Comparison of ENCODE assay signal across 15 mouse cellular contexts in genomic region chr16:46120020-46120419, GRCm38 (mm10). TPM values are rescaled to one million over a fixed set of nuclear protein-coding genes. Genes with fewer than 3 reads are reported as not detected.
DNase-seq lines count a peak whose midpoint lies in the region; ATAC-seq lines count a peak whose summit lies in the region.
"Had no signal": no experiment of that assay in that cellular context is flagged by ENCODE, and none has a peak within 500 bp of the region (broad histone marks: within the 10 kb centered on the region; RNA-seq: fewer than 3 reads in every experiment).

TSS of gene Cd96 (minus strand) at chr16:46120251.

- H3K27ac ChIP-seq in liver, embryonic 15.5 days (replicated peaks): no peak within 1 kb of the TSS
- H3K27ac ChIP-seq: embryonic facial prominence, embryonic 13.5 days; midbrain, embryonic 10.5 days had no signal

- no peak within 1 kb of the TSS for H3K9ac ChIP-seq in liver, embryonic 15.5 days
- H3K9ac ChIP-seq: embryonic facial prominence, embryonic 13.5 days; heart, embryonic 12.5 days had no signal

- H3K36me3 ChIP-seq in liver, embryonic 15.5 days (replicated peaks): no peaks in the 10 kb centered on the region
- peaks cover 26% of the 10 kb centered on the region for H3K36me3 ChIP-seq in megakaryocyte, embryonic 14.5 days (replicated peaks; ENCODE audit: low read length)
- H3K36me3 ChIP-seq: embryonic facial prominence, embryonic 13.5 days; heart, embryonic 12.5 days; midbrain, embryonic 10.5 days had no signal

- DNase-seq in liver (no peak), R1 (ENCODE audit: low read depth, low spot score) (peak; percentile 15)
- DNase-seq in thymus, postnatal 0 days (ENCODE audit: low spot score): peak; percentile 79
- no peak for DNase-seq in adrenal gland, postnatal 10 days
- no peak for DNase-seq in urinary bladder, postnatal 10 days (ENCODE audit: low spot score)
- DNase-seq in adrenal gland, adult 18-20 months (ENCODE audit: low spot score in 2 of 2): no peak
- DNase-seq: adrenal gland, postnatal 25 days; cerebellum, adult 8-10 months; kidney, postnatal 4 days; right cerebral cortex, postnatal 4 days had no signal

- H3K4me3 ChIP-seq in liver, embryonic 15.5 days (replicated peaks): no peak within 1 kb of the TSS
- peak within 1 kb of the TSS; percentile 90 for H3K4me3 ChIP-seq in megakaryocyte, embryonic 14.5 days (replicated peaks)
- H3K4me3 ChIP-seq: embryonic facial prominence, embryonic 13.5 days; heart, embryonic 12.5 days; midbrain, embryonic 10.5 days had no signal

- H3K4me2 ChIP-seq in liver, embryonic 15.5 days: peak within 1 kb of the TSS; percentile 20
- H3K4me2 ChIP-seq: embryonic facial prominence, embryonic 13.5 days; heart, embryonic 12.5 days had no signal

- H3K4me1 ChIP-seq in liver, embryonic 15.5 days (replicated peaks): no peaks in the 10 kb centered on the region
- peaks cover 66% of the 10 kb centered on the region for H3K4me1 ChIP-seq in megakaryocyte, embryonic 14.5 days
- H3K4me1 ChIP-seq: embryonic facial prominence, embryonic 13.5 days; heart, embryonic 12.5 days; midbrain, embryonic 10.5 days had no signal

- no peak for ATAC-seq in liver, embryonic 15.5 days (ENCODE audit: insufficient read depth)

- H3K27me3 ChIP-seq in liver, embryonic 15.5 days: no peaks in the 10 kb centered on the region
- H3K27me3 ChIP-seq in megakaryocyte, embryonic 14.5 days (replicated peaks): no peaks in the 10 kb centered on the region
- H3K27me3 ChIP-seq: embryonic facial prominence, embryonic 13.5 days; heart, embryonic 12.5 days had no signal

- 19% methylated on average over 10 of the region's 10 CpGs for WGBS in liver, embryonic 15.5 days (ENCODE audit: insufficient replicate concordance)

- no peaks in the 10 kb centered on the region for H3K9me3 ChIP-seq in liver, embryonic 15.5 days (replicated peaks)
- no peaks in the 10 kb centered on the region for H3K9me3 ChIP-seq in megakaryocyte, embryonic 14.5 days
- H3K9me3 ChIP-seq: embryonic facial prominence, embryonic 13.5 days; heart, embryonic 12.5 days; midbrain, embryonic 10.5 days had no signal

RNA-seq across cellular contexts. Expression of gene Cd96, which starts in this region (rescaled TPM):
- polyA plus RNA-seq in liver, embryonic 15.5 days (2015; fragmentation: Nextera tagmentation; extraction: Ambion mirVana): 0.05 and 0.07 TPM in 2 replicates
- 4.8 TPM in 1 of 2 replicates, not detected in the other for polyA plus RNA-seq in megakaryocyte, embryonic 14.5 days (2012; ENCODE audit: insufficient read depth, low replicate concordance)
- polyA plus RNA-seq in thymus, postnatal 0 days (2015; fragmentation: Nextera tagmentation; extraction: Ambion mirVana): 60.4 and 61.5 TPM in 2 replicates
- under 1 TPM; 0.66 to 0.79 TPM for total RNA-seq in adrenal gland, postnatal 10 days (2021)
- under 1 TPM in 1 of 2 experiments, not detected in 1; 0.16 TPM for total RNA-seq in adrenal gland, adult 18-20 months (2021)
- total RNA-seq: adrenal gland, postnatal 25 days had no signal
- polyA plus RNA-seq: embryonic facial prominence, embryonic 13.5 days; heart, embryonic 12.5 days; midbrain, embryonic 10.5 days had no signal

Comparison
In these comparisons a context has a peak if more than half of its experiments do, and no peak if none do; other contexts are left out.
1. RNA of gene Cd96 (polyA plus RNA-seq): 60.4 to 61.5 TPM in thymus, postnatal 0 days; 4.8 TPM in megakaryocyte, embryonic 14.5 days and 0.05 to 0.07 TPM in liver, embryonic 15.5 days; every median in the first group is over 10 times any median in the second.
2. DNase-seq: peak in R1 (single experiment) and thymus, postnatal 0 days (single experiment); none in liver (single experiment), adrenal gland, postnatal 10 days (single experiment), urinary bladder, postnatal 10 days (single experiment) and adrenal gland, adult 18-20 months (0 of 2).